Mouse (Mus musculus) ES-Bruce4 (cell line): ENCODE data around the gene Wrap73. TPM values are rescaled to one million over a fixed set of nuclear protein-coding genes. Genes with fewer than 3 reads are reported as not detected.

Source experiments
- H3K27ac ChIP-seq: 2 replicates; pipeline ENCODE4 v1.5.1; 2012; ENCODE audit warnings: low read length, inconsistent platforms; ENCODE audit not compliant: insufficient read depth
- H3K27me3 ChIP-seq: 2 replicates; pipeline ENCODE4 v1.6.1; 2012; ENCODE audit warnings: mild to moderate bottlenecking, low read length, inconsistent platforms; ENCODE audit not compliant: control insufficient read depth, poor library complexity, insufficient read depth, severe bottlenecking
- H3K36me3 ChIP-seq: 2 replicates; pipeline ENCODE4 v1.6.1; 2012; ENCODE audit warnings: inconsistent platforms, mild to moderate bottlenecking, low read length, moderate library complexity; ENCODE audit not compliant: control insufficient read depth, poor library complexity, insufficient read depth, severe bottlenecking
- H3K4me1 ChIP-seq: one replicate; pipeline ENCODE4 v1.8.1; 2011; ENCODE audit warnings: low read length; ENCODE audit not compliant: control insufficient read depth, insufficient read depth
- H3K4me3 ChIP-seq: 2 replicates; pipeline ENCODE4 v1.5.1; 2011; ENCODE audit warnings: low read depth, mild to moderate bottlenecking, low read length
- H3K9ac ChIP-seq: 2 replicates; pipeline ENCODE4 v1.6.1; 2012; ENCODE audit warnings: low read depth, mild to moderate bottlenecking, inconsistent platforms; ENCODE audit not compliant: poor library complexity, severe bottlenecking
- H3K9me3 ChIP-seq: replicated peaks from 2 replicates; pipeline ENCODE4 v1.6.1; 2012; ENCODE audit warnings: mild to moderate bottlenecking, low read length, inconsistent platforms; ENCODE audit not compliant: control insufficient read depth, poor library complexity, insufficient read depth, severe bottlenecking
- CTCF ChIP-seq: IDR thresholded peaks from one replicate; pipeline ENCODE4 v1.8.1; 2011; ENCODE audit warnings: low read depth, low read length
- EP300 ChIP-seq: IDR thresholded peaks from 2 replicates; pipeline ENCODE4 v1.6.1; 2011; ENCODE audit warnings: low read depth, low read length; ENCODE audit not compliant: insufficient read depth
- POLR2A ChIP-seq: IDR thresholded peaks from one replicate; pipeline ENCODE4 v1.8.1; 2011; ENCODE audit warnings: low read length; ENCODE audit not compliant: insufficient read depth
- polyA plus RNA-seq: library from polyadenylated mRNA; stranded (reverse); fragments of >200 nt; gene quantifications from 2 replicates; pipeline ENCODE4 v1.2.4, GENCODE M21; 2011; ENCODE audit warnings: low read depth; ENCODE audit not compliant: missing spikeins, insufficient read depth, insufficient read length

Wrap73 gene
- polyA plus RNA-seq, 1 experiment, result 11.9 TPM

GRCm38 (mm10) chr4:154171931-154172604 is 29.9 kb downstream of the Wrap73 start:
- no peak for TF ChIP-seq EP300
- no peak for TF ChIP-seq POLR2A
- no peak for TF ChIP-seq CTCF
- H3K4me1 ChIP-seq, result no peaks in the 10 kb centered on the region

GRCm38 (mm10) chr4:154177257-154177656 is 35.1 kb downstream of the Wrap73 start:
- Histone ChIP-seq H3K36me3 (no peaks in the 10 kb centered on the region), H3K27ac (no peak overlapping the region), H3K4me1 (no peaks in the 10 kb centered on the region)

More at GRCm38 (mm10) chr4:154171931-154172604, 29.9 kb downstream of the Wrap73 start:
- Histone ChIP-seq H3K9ac (no peak overlapping the region), H3K27me3 (no peaks in the 10 kb centered on the region), H3K9me3 (no peaks in the 10 kb centered on the region), H3K4me3 (no peak overlapping the region), H3K36me3 (no peaks in the 10 kb centered on the region), H3K27ac (no peak overlapping the region)

GRCm38 (mm10) chr4:154181001-154181400 is 38.8 kb downstream of the Wrap73 start:
- no peak overlapping the region for H3K27ac ChIP-seq
- no peaks in the 10 kb centered on the region for H3K9me3 ChIP-seq
- H3K9ac ChIP-seq, result no peak overlapping the region
- TF ChIP-seq POLR2A (no peak), CTCF (no peak), EP300 (no peak)
- H3K27me3 ChIP-seq, result no peaks in the 10 kb centered on the region
- no peaks in the 10 kb centered on the region for H3K36me3 ChIP-seq
- H3K4me3 ChIP-seq, result no peak overlapping the region
- H3K4me1 ChIP-seq, result no peaks in the 10 kb centered on the region

More at GRCm38 (mm10) chr4:154177257-154177656, 35.1 kb downstream of the Wrap73 start:
- no peaks in the 10 kb centered on the region for H3K27me3 ChIP-seq
- H3K4me3 ChIP-seq, result no peak overlapping the region
- TF ChIP-seq EP300 (no peak), POLR2A (no peak), CTCF (no peak)
- H3K9me3 ChIP-seq, result no peaks in the 10 kb centered on the region
- H3K9ac ChIP-seq, result no peak overlapping the region

- no peak overlapping the region for H3K4me3 ChIP-seq
- no peak overlapping the region for H3K9ac ChIP-seq
- no peaks in the 10 kb centered on the region for H3K9me3 ChIP-seq
- H3K4me1 ChIP-seq, result no peaks in the 10 kb centered on the region
- H3K36me3 ChIP-seq, result no peaks in the 10 kb centered on the region
- H3K27me3 ChIP-seq, result no peaks in the 10 kb centered on the region
- no peak overlapping the region for H3K27ac ChIP-seq
- TF ChIP-seq POLR2A, result no peak
- no peak for TF ChIP-seq CTCF
- TF ChIP-seq EP300, result no peak
Measured at GRCm38 (mm10) chr4:154183566-154183965, 41.4 kb downstream of the Wrap73 start.

DNA sequence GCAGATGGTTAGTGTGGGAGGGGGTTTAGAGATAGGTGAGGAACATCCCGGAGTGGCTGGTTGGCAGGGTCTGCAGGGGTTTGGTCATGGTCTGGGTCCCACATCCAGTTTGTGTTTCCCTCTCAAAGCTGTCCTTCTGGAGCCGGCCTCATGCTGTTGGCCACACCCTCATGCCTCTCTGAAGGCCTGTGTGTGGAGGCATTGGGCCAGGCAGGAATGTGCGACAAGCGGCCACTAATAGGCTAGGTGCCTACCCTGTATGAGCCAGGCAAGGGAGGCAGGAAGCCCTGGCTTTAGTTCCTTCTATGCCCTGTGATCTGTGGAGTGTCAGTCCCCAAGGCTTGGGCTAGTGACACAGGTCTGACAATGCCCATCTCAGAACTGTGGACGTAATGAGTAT is 42.8 kb downstream of the Wrap73 start:
- Histone ChIP-seq H3K36me3 (no peaks in the 10 kb centered on the region), H3K27me3 (no peaks in the 10 kb centered on the region), H3K9ac (no peak overlapping the region), H3K4me3 (no peak overlapping the region), H3K27ac (no peak overlapping the region), H3K9me3 (no peaks in the 10 kb centered on the region), H3K4me1 (no peaks in the 10 kb centered on the region)
- TF ChIP-seq CTCF, result no peak
- TF ChIP-seq EP300, result no peak
- no peak for TF ChIP-seq POLR2A

GRCm38 (mm10) chr4:154186002-154186537 is 43.9 kb downstream of the Wrap73 start:
- Histone ChIP-seq H3K36me3 (no peaks in the 10 kb centered on the region), H3K4me1 (no peaks in the 10 kb centered on the region), H3K27me3 (no peaks in the 10 kb centered on the region), H3K9ac (no peak overlapping the region), H3K9me3 (no peaks in the 10 kb centered on the region), H3K4me3 (no peak overlapping the region), H3K27ac (no peak overlapping the region)
- no peak for TF ChIP-seq POLR2A
- TF ChIP-seq EP300, result no peak
- no peak for TF ChIP-seq CTCF
